Mouse (Mus musculus): Measurements from ENCODE around the gene Top3a. TPM values are rescaled to one million over a fixed set of nuclear protein-coding genes. Genes with fewer than 3 reads are reported as not detected.

Gene Top3a
- total RNA-seq, 1 experiment from 2014 or later: 27.9 TPM

DNA sequence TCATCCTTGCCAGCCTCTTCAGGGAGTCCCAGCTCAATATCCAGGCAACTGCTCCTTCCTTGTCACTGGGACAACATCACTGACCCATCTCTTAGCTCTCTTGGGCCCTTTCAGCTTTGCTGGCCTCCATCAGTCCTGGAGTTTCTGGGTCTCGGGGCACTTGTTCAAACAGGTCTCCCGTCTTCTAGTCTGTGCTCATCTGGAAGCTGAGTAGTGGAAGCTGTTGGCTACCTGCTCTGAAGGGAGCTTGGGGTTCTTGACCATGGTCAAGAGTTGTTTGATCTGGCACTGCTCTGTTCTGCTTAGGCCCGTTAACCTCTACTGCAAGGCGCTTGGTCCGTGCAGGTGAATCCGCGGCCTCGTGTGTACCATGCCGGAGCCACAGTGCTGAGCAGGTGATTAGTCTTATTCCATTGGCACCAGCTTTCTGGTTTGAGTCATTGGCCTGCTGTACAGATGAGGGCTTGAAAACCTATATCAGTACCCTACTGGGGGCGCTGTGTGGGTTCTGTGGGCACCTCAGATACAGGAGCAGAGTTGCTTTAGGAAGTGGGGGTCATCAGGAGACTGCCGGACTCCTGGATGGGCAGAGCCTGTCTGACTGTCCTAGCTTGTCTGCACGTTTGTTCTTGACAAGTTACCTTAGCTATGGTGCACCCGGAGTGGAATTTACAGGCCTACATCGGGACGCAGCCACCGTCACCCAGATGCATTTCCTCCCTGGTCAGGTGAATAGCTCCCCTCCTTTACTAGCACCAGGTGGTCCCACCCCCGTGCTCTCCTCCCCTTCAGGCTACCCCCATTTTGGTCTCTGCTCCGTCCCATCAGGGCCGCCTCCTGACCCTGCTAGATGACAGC lies 72.9 kb downstream of the Top3a start:
- no peak for ATAC-seq (replicated peaks in 1 of 2; ENCODE audit: insufficient read depth in 1 of 2, low FRiP score in 2 of 2, low TSS enrichment in 1 of 2, low read depth in 1 of 2, poor library complexity in 2 of 2, severe bottlenecking in 2 of 2)

DNA sequence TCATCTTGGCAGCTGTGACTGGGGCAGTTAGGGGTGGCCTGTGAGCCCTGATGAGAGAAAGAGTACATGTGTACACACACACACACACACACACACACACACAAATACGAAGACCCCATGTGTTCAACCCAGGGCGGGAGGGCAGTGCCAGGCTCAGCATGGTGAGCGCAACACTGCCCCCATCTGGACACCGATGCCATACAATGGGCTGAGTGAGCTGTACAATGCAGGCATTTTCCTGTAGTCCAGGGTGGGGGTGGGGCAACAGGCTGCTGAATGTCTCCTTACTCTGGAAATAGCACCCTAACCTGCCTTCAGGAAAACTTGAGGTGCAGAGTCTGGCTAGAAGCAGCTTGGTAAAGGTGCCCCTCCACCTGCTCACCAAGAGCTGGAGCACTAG lies 74.0 kb downstream of the Top3a start:
- ATAC-seq (replicated peaks in 1 of 2; ENCODE audit: insufficient read depth in 1 of 2, low FRiP score in 2 of 2, low TSS enrichment in 1 of 2, low read depth in 1 of 2, poor library complexity in 2 of 2, severe bottlenecking in 2 of 2): peak; percentile 51 to 60; a peak in 3 of 4 replicates

DNA sequence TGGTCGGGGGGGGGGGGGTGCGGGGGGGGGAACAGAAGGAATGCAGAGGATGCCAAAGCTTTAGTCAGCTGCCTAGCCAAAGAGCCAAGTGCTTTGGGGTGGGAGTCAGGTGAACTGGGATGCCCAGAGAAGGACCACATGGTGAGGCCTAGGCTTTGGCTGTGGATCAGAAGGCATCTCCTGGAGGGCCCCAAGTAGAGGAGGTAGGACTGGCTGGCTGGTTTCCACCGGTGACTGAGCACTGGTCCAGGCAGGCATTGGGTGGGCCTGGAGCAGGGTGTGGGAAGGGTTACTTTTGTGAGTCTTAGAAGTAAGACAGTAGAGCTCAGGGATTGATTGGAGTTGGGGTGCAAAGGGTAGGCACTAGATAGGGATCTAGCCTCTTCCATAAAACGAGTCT lies 75.6 kb downstream of the Top3a start:
- ATAC-seq (replicated peaks in 1 of 2; ENCODE audit: insufficient read depth in 1 of 2, low FRiP score in 2 of 2, low TSS enrichment in 1 of 2, low read depth in 1 of 2, poor library complexity in 2 of 2, severe bottlenecking in 2 of 2): no peak

DNA sequence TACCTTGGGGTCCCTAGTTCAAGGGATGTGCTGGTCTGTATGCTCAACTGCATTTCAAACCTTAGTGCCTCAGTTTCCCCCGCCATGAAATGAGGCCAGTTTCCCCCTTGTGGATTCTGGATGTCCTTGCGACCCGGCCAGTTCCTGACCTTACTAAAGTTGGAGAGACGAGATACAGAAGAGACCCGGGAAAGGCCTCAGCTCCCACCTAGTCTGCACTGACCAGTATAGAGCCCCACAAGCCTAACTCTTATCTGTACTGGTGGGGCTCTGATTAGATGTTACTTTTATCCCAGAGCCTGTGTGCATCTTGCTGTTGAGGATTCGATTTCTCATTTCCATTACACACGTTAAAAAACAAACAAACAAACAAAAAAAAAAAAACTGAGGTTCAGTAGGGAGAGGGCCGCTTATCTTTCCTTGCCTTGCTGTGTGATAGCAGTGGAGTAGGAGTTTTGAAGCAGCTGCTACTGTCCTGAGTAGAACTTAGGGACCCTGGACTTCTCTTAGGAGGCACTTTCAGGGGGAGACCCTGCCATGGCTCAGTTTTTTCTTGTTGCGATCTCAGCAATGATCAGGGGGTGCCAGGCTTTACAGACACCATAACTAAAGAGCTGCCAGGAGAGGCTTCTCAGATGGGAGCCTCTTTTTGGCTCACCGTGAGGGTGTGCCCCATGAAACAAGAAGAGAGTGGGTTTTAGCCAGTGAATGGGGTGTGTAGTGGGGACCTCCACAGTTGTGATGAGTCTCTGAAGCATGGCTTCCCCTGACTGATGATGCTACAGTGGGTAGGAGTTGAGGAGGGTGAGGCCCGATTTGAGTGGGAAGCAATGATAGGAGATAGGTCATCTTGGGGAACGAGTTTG lies 76.6 kb downstream of the Top3a start:
- no peak for ATAC-seq (replicated peaks in 1 of 2; ENCODE audit: insufficient read depth in 1 of 2, low FRiP score in 2 of 2, low TSS enrichment in 1 of 2, low read depth in 1 of 2, poor library complexity in 2 of 2, severe bottlenecking in 2 of 2)

DNA sequence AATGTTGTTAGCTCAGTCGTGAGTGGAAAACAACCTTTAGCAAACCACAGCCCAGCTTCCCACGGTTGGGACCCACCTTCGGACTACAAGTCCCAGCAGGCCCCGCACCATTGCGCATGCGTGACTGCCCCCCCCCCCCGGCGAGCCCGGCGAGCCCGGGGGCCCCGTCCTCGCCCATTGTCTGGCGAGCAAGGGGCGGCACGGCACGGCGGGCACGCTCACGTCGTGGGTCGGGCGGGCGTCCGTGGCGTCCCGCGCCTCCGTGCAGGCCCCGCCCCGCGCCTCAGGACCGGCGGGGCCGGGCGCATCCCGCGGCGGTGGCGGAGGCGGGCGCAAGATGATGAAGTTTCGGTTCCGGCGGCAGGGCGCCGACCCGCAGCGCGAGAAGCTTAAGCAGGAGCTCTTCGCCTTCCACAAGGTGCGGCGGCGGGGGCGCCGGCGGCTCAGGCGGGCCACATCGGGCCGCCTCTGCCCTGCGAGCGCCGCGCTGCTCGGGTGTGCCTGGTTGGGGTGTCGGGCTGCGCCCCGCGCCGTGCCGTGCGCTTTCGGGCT lies 77.6 kb downstream of the Top3a start, which contains the start of gene Llgl1:
Gene Llgl1 (plus strand): TSS at position 200 of the 552 bp plus-strand sequence.
- peak; percentile 44 to 54; a peak in 3 of 4 replicates for ATAC-seq (replicated peaks in 1 of 2; ENCODE audit: insufficient read depth in 1 of 2, low FRiP score in 2 of 2, low TSS enrichment in 1 of 2, low read depth in 1 of 2, poor library complexity in 2 of 2, severe bottlenecking in 2 of 2)

DNA sequence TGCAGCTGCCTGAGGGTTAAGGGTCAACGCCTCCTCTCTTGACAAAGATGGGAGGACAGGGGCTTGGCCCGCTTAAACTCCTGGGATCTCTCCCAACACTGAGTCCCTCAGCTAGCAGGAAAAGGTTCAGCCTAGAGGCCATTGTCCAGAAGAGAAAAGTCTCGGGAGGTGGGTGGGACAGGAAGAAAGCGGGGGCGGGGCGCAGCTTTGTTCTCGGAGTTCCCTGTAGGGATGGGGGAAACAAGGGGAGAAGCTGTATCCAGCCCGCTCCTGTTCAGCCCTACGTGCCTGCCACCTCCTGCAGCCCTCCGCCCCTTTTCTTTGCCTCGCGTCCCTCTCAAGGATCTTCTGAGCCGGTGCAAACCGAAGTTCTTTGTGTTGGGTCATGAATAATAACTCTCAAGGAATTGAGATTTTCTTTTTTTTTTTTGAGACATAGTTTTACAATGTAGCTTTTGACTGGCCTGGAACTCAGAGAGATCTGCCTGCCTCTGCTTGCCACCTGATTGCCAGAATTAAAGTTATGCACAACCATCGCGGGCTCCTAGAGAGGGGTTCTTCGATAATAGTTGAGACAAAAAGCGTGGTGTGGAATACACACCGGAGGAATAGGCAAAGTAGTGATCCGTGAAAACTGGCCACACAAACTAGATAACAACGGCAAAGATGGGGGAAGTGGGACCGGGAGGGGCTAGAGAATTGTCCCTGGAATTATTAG lies 78.2 kb downstream of the Top3a start:
- peak; percentile 7 to 12; a peak in 1 of 4 replicates for ATAC-seq (replicated peaks in 1 of 2; ENCODE audit: insufficient read depth in 1 of 2, low FRiP score in 2 of 2, low TSS enrichment in 1 of 2, low read depth in 1 of 2, poor library complexity in 2 of 2, severe bottlenecking in 2 of 2)

DNA sequence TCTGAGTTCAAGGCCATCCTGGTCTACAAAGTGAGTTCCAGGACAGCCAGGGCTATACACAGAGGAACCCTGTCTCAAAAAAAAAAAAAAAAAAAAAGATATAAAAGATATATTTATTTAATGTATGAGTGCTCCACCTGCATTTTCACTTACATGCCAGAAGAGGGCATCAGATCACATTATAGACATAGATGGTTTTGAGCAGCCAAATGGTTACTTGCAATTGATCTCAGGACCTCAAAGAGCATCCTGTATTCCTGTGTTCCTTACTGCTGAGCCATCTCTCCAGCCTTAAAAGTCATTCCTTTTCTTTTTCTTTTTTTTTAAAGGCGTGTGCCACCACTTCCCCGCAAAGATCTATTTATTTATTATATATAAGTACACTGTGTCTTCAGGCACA lies 79.6 kb downstream of the Top3a start:
- 0 out of 4 replicates have a peak, but pooled peaks of 1 of the 2 experiments have one; percentile 63 for ATAC-seq (replicated peaks in 1 of 2; ENCODE audit: insufficient read depth in 1 of 2, low FRiP score in 2 of 2, low TSS enrichment in 1 of 2, low read depth in 1 of 2, poor library complexity in 2 of 2, severe bottlenecking in 2 of 2)

DNA sequence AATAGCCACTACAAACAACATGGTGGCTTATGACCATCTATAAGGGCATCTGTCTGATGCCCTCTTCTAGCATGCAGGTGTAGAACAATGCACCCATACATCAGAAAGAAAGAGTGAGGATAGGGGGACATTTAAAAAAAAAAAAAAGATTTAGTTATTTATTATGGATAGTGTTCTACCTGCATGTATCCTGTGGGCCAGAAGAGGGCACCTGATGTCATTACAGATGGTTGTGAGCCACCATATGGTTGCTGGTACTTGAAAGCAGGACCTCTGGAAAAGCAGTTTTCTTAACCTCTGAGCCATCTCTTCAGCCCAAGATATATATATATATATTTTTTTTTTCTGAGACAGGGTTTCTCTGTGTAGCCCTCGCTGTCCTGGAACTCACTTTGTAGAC lies 81.0 kb downstream of the Top3a start:
- no peak for ATAC-seq (replicated peaks in 1 of 2; ENCODE audit: insufficient read depth in 1 of 2, low FRiP score in 2 of 2, low TSS enrichment in 1 of 2, low read depth in 1 of 2, poor library complexity in 2 of 2, severe bottlenecking in 2 of 2)

Other genes with a start within 250 kb of the Top3a start
- 28.9 and 30.8 TPM in 2 replicates for gene Alkbh5, start 241.0 kb downstream of the Top3a start, total RNA-seq (2017)
- 6.1 and 9.3 TPM in 2 replicates for gene Llgl1, start 77.6 kb downstream of the Top3a start, total RNA-seq (2017)
- gene Flii, start 50.1 kb downstream of the Top3a start, total RNA-seq (2017): 93.8 and 132 TPM in 2 replicates
- 3.3 and 12.3 TPM in 2 replicates for gene Mief2, start 49.0 kb downstream of the Top3a start, total RNA-seq (2017)
- gene Smcr8, start 159 bp upstream of the Top3a start, total RNA-seq (2017): 16.1 and 19.8 TPM in 2 replicates
- gene Shmt1, start 34.4 kb upstream of the Top3a start, total RNA-seq (2017): 66.8 and 93.0 TPM in 2 replicates
- 12.1 and 12.6 TPM in 2 replicates for gene Dhrs7b, start 53.3 kb upstream of the Top3a start, total RNA-seq (2017)
- 72.1 and 81.6 TPM in 2 replicates for gene Tmem11, start 101.9 kb upstream of the Top3a start, total RNA-seq (2017)
- gene Natd1, start 137.4 kb upstream of the Top3a start, total RNA-seq (2017): 1.8 and 2.1 TPM in 2 replicates
- 20.5 and 23.0 TPM in 2 replicates for gene Map2k3, start 154.7 kb upstream of the Top3a start, total RNA-seq (2017)
- gene Kcnj12, start 245.2 kb upstream of the Top3a start, total RNA-seq (2017): not detected in 2 replicates

Measured in hematopoietic stem cell, adult 5-6 weeks (primary cell).